Mouse (Mus musculus): ENCODE data around the gene Rpf2. TPM values are rescaled to one million over a fixed set of nuclear protein-coding genes. Genes with fewer than 3 reads are reported as not detected.

Rpf2 gene
- total and polyA plus RNA-seq, 2 experiments from 2014 or later: 21.4 to 51.9 TPM

DNA sequence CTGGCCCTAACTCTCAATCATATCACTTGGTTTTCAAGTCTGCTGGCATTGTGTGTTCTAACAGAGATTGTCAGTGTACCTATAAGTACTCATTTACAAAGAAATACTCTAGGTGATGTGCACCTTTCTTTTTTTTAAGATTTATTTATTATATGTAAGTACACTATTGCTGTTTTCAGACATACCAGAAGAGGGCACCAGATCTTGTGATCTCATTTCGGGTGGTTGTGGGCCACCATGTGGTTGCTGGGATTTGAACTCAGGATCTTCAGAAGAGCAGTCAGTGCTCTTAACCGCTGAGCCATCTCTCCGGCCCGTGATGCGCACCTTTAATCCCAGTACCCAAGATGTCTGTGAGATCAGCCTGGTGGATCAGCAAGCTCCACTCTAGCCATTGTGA is 67.7 kb downstream of the Rpf2 start:
- Histone ChIP-seq H3K4me1 (ENCODE audit: insufficient read depth, low read length) (no peaks in the 10 kb centered on the region), H3K36me3 (ENCODE audit: insufficient read depth, low read length) (no peaks in the 10 kb centered on the region), H3K4me2 (ENCODE audit: low read depth, low read length) (no peak overlapping the region), H3K9me3 (ENCODE audit: low read length) (no peaks in the 10 kb centered on the region), H3K9ac (replicated peaks; ENCODE audit: low read length) (no peak overlapping the region), H3K27me3 (ENCODE audit: insufficient read depth, low read length) (no peaks in the 10 kb centered on the region), H3K27ac (no peak overlapping the region), H3K4me3 (ENCODE audit: low read length) (no peak overlapping the region)
- WGBS: 95% methylated on average over 5 of the region's 5 CpGs
- DNase-seq (ENCODE audit: low spot score) (no peak), ATAC-seq (no peak)
- no peak for TF ChIP-seq CTCF (IDR thresholded peaks at IDR 0.05; ENCODE audit: low read depth)

DNA sequence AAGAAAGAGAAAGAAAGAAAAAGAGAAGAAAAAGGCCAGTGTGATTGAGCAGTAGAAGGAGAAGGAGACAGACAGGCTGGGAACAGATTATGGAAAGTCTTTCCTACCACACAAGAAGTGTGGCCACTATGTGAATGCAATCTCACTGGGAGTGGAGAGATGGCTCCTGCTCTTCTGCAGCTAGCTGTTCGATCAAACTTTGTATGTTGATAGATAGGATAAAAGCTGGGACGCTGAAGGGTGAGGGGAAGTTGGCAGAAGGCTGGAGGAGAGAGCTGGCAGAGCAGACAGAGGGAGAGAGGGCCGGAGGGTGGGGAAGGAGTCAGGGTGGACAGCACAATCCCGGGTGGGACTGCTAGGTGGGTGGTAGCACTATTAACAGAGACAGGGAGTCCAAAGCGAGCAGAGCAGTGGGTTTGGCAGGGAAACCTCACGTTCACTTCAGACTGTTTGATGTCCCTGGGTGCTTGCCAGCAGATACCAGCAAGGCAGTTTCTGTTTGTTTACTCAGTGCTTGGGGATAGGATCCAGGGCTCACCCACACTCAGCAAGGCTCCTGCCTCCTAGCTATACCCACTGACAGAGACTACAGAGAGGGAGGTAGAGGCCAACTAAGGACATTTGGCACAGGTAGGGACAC is 69.4 kb downstream of the Rpf2 start:
- no peak for ATAC-seq
- H3K27ac ChIP-seq: no peak overlapping the region
- H3K4me3 ChIP-seq (ENCODE audit: low read length): no peak overlapping the region
- no peaks in the 10 kb centered on the region for H3K4me1 ChIP-seq (ENCODE audit: insufficient read depth, low read length)
- no peak for TF ChIP-seq CTCF (IDR thresholded peaks at IDR 0.05; ENCODE audit: low read depth)
- 44% methylated on average over 6 of the region's 6 CpGs for WGBS
- DNase-seq (ENCODE audit: low spot score): no peak
- no peaks in the 10 kb centered on the region for H3K36me3 ChIP-seq (ENCODE audit: insufficient read depth, low read length)
- H3K27me3 ChIP-seq (ENCODE audit: insufficient read depth, low read length): no peaks in the 10 kb centered on the region
- no peak overlapping the region for H3K9ac ChIP-seq (replicated peaks; ENCODE audit: low read length)
- H3K9me3 ChIP-seq (ENCODE audit: low read length): no peaks in the 10 kb centered on the region
- no peak overlapping the region for H3K4me2 ChIP-seq (ENCODE audit: low read depth, low read length)

Other genes with a start within 250 kb of the Rpf2 start
- gene Mfsd4b1, start 221.8 kb downstream of the Rpf2 start, total RNA-seq (2014; rRNA removed): 0.32 and 0.73 TPM in 2 replicates
- gene Mfsd4b1, start 221.8 kb downstream of the Rpf2 start, polyA plus RNA-seq (2015; fragmentation: Nextera tagmentation; extraction: Ambion mirVana): 0.26 and 0.33 TPM in 2 replicates
- 3.9 and 4.1 TPM in 2 replicates for gene Slc16a10, start 104.8 kb downstream of the Rpf2 start, total RNA-seq (2014; rRNA removed)
- gene Slc16a10, start 104.8 kb downstream of the Rpf2 start, polyA plus RNA-seq (2015; fragmentation: Nextera tagmentation; extraction: Ambion mirVana): 3.4 and 3.6 TPM in 2 replicates
- 24.6 and 26.8 TPM in 2 replicates for gene Gtf3c6, start 11.1 kb upstream of the Rpf2 start, total RNA-seq (2014; rRNA removed)
- 59.4 and 64.6 TPM in 2 replicates for gene Gtf3c6, start 11.1 kb upstream of the Rpf2 start, polyA plus RNA-seq (2015; fragmentation: Nextera tagmentation; extraction: Ambion mirVana)
- 47.6 and 57.5 TPM in 2 replicates for gene Amd1, start 55.1 kb upstream of the Rpf2 start, total RNA-seq (2014; rRNA removed)
- gene Amd1, start 55.1 kb upstream of the Rpf2 start, polyA plus RNA-seq (2015; fragmentation: Nextera tagmentation; extraction: Ambion mirVana): 30.6 and 35.1 TPM in 2 replicates
- 18.2 and 19.6 TPM in 2 replicates for gene Cdk19, start 92.5 kb upstream of the Rpf2 start, total RNA-seq (2014; rRNA removed)
- gene Cdk19, start 92.5 kb upstream of the Rpf2 start, polyA plus RNA-seq (2015; fragmentation: Nextera tagmentation; extraction: Ambion mirVana): 7.1 and 7.5 TPM in 2 replicates